Mouse (Mus musculus) 3134 (cell line): Measurements from ENCODE around the gene Gdpd4.
A peak's percentile ranks its signal among the peaks of the same experiment; 100 is the strongest.

ENCODE experiments used
- DNase-seq: peaks from one replicate; pipeline ENCODE4 v3.0.0-alpha.2; 2011; ENCODE audit warnings: low spot score; ENCODE audit not compliant: insufficient read length; ENCODE audit errors: extremely low read depth

Gdpd4 gene

DNA sequence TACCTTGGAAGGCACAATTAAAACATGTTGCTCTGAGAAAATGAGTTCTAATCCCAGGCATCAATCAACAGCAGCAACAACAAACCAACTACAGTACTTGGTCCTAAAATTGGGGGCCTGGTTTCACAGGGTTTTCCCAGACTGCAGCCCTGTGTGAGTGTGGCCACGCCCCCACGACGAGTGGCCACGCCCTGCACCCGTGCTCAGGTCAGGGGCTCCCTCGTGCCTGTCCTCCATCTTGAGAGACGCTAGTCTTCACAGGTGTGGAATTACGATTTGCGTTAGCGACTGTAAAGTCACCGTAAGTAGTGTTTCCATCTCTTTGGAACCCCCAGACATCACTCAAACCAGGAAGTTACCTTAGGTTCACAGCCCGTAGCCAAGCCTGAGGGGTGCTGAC, at the start of gene Gdpd4:
Gene Gdpd4 (plus strand): TSS at position 214 of the 400 bp plus-strand sequence.
- DNase-seq, result peak; percentile 6

DNA sequence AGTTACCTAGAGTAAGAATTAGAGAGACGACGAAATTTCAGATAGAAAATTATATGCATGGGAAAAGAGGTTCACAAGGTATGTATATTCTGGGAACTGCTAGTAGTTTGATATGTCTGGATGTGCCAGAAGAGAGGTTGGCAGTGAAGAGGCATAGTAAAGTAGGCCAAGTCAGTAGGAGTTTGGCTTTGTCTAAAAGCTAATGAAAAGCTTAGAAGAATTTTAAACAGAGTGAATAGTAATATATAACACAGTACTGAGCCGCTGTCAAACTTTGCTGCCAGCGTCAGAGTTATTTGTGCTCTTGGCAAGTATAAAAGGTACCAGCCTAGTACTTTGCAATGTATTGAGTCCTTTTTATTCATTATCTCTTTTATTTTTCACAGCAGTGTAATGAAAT, 47.4 kb upstream of the Gdpd4 start:
- no peak for DNase-seq

DNA sequence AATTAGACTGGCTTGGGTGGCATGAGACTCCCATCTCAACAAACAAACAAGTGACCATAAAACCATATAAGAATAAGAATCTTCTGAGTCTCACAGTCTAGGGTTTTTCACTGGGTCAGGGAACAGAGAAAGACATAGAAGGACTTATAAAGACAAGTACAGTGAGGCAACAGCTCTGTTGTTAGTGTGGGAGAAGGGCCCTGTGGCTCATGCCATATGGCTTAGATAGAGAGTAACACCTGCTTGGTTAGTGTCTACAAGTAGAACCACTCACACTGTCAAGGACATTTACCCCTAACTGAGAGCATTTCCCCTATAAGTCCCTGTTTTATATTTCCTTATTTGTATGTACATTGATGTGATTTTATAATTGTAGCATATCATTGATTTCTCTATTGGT, 46.4 kb upstream of the Gdpd4 start:
- DNase-seq, result no peak

DNA sequence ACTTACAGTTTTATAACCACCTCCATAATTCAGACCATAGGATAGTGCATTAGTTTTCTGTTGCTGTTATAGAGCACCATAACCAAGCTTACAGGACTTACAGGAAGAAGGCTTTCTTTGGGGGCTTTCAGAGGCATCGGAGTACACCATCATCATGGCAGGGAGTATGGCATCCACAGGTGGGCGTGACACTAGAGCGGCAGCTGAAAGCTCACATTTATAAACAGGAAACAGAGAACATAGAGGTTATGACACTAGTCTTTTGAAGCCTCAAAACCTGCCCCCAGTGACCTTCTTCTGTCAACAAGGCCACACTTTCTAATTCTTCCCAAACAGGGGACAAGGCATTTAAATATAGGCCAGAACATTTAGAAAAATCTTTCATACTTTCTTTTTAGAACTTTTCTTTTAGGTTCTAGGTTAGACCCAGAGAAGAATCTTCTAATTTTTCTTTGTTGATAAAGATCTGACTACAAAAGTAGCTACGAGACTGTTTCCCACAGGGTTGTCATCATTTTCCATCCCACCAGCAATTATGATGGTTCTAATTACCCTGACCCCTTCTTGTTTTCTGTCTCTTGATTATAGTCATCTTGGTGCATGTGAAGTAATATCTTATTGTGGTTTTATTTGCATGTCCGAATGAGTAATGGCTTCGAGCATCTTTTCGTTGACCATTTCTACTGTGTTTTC, 41.8 kb upstream of the Gdpd4 start:
- no peak for DNase-seq

DNA sequence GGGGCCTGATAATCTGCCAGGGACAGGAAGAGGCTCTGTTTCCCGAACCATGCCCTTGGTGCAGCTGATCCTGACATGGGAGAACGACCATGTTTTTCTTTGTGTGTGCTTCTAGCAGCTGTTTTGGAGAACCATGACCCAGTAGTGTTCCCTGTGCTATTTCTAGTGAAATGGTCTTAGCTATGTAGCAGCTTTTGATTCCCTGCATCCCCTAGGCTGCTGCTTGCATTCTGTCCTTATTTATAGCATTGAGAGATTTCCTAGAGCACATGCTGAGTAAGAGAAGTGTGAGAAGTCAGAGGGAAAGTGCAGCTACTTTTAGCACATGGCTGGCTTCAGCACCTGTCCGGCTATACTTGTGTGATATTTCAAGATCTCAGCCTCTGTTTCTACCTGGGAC, 8.1 kb upstream of the Gdpd4 start:
- no peak for DNase-seq

DNA sequence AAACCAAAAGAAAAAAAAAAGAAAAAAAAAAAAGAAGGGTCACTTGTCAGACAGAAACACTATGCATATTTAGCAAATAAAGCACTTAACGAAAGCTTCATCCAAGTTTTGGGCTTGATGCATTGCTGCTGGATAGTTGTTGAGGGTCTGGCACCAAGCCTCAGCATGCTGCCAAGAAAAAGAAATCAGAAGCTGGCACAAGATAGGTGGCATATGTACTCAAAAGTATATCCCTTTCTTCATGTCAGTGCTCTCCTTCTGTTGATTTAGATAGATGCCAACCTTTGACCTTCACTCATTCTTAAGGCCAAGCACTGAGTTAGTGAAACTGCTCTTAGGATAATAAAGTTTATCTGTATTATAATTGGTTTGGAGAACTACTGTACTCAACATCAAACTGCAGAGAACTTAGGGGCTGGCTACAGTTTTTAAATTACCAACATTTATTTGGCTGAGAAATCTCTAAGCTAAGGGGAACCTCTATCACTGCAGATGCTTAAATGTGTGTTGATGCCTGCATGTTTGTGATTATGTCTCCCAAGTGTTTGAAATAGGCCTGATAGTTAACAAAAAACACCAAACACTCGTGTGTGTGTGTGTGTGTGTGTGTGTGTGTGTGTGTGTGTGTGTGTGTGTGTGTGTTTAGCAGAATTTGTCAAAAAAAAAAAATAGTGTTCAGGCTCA, 4.8 kb upstream of the Gdpd4 start:
- no peak for DNase-seq

DNA sequence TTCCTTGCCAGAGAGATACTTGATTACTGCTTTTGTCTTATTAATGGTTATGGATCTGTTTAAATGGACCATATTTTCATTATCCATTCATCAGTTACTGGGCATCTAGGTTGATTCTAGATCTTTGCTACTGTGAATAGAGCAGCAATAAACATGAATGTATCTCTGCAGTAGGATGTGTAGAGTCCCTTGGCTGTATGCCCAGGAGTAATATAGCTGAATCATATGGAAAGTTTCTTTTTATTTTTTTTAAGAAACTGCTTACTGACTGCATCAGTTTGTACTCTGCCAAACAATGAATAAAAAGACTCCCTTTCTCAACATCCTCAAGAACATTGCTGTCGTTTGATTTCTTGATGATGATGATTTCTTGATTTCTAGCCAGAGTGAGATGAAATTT, 6.1 kb downstream of the Gdpd4 start:
- no peak for DNase-seq

DNA sequence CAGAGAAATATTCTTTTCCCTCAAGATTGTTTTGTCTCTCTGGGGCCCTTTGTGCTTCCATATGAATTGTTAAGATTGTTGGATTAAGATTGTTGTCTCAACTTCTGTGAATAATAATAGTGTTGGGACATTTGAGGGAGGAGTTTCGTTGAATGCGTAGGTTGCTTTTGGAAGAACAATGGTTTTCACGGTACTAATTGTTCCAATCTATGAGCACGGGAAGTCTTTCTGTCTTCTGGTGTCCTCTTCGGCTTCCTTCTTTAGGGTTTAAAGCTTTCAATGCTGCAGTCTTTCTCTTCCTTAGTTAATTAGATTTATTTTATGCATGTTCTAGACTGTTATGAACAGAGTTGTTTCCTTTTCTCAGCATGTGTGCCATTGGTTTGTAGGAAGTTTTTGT, 7.2 kb downstream of the Gdpd4 start:
- no peak for DNase-seq

DNA sequence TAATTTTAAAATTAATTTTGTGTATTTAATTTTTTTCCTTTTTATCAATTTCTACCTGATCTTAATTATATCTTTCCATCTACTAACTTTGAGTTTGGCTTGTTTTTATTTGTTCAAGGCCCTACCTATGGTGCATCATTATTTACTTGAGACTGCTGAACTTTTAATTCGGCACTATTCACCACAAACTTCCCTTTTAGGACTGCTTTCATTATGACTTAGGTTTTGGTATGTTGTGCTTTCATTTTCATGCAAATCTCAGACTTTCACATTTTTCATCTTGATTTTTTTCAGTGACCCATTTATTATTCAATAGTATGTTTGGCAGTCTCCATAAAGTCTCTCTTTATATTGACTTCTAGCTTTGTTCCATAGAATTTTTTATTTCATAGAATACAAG, 24.7 kb downstream of the Gdpd4 start:
- no peak for DNase-seq

DNA sequence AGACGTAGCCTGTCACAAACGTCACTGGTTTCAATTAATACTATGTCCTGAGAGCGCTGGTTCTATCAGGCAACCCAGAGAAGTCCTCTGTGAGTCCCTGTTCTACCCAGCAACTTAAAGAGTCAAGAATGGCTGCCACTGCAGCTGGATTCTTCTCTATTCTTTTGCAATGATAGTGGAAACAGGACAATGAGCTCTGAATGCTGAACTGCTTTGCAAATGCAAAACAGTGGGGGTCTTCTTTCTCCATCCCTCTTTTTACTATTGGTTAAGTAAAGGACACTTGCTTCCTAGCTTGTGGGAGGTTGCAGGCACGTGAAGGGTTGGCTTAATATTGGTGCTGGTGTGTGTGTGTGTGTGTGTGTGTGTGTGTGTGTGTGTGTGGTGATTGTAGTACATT, 52.7 kb downstream of the Gdpd4 start:
- no peak for DNase-seq

DNA sequence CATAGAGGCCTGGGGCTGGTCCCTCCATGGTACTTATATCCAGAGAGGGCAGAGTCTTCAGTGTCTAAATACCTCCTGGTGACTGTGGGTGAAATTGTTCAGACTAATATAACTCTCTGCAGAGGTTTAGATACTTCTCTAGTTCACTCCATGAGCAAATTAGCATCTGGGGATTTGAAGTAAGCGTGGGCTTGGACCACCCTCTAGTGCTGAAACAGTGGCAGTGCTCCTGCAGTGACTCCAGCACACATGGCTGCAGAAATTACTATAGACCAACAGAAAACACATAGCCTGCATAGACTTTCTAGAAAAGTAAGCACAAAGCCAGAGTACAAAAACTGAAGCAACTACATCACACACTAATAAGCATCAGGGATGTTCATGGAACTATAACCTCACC, 57.7 kb downstream of the Gdpd4 start:
- DNase-seq, result no peak

DNA sequence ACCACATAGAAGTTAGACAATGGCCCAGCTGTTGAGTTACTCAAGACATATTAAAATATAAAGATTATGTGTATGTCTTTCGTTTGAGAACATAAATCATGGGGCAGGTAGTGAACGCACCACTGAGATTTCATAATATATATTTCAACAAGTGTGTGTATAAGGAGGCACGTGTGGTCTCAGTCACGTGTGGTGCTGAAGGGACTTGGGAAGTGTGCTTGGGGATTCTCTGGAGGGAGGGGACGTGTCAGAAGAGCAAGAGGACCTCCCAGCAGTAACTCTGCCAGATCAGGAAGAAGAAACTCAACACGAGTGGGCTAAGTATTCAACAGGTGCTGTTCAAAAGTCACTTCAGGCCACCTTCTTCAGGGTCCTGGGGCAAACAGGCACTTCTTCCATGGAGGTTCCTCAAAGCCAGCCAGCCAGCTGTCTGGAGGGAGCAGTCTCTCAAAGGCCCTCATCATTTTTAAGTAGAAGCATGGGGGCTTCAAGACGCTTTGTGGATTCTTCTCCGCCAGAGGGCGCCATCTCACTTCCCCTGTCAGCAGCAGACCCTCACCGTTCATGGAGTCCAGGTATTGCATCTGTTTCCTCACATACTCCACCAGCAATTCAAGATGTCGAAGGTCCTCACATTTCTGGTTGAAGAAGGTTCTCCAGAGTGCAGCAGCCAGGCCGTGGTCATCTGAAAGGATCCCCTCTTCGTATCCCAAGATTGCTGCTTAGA, 64.5 kb downstream of the Gdpd4 start:
- no peak for DNase-seq

DNA sequence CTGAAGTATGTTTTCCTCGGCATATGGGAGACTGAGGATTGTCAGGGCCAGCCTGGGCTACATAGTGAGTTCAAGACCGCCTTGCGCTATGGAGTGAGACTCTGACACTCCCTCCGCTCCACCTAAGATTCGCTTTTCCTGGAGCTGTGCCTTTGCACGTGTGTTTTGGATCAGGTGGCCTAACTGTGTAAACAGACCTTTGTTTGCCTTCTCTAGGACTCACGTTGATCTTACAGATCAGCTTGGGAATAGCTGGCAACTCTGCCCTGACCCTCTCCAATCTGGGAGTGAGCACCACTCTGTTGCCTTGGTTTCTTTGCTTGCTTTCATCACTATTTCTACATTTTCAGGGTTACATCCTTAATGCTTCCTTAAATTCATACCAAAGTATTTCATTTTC, 82.9 kb downstream of the Gdpd4 start:
- DNase-seq, result no peak

DNA sequence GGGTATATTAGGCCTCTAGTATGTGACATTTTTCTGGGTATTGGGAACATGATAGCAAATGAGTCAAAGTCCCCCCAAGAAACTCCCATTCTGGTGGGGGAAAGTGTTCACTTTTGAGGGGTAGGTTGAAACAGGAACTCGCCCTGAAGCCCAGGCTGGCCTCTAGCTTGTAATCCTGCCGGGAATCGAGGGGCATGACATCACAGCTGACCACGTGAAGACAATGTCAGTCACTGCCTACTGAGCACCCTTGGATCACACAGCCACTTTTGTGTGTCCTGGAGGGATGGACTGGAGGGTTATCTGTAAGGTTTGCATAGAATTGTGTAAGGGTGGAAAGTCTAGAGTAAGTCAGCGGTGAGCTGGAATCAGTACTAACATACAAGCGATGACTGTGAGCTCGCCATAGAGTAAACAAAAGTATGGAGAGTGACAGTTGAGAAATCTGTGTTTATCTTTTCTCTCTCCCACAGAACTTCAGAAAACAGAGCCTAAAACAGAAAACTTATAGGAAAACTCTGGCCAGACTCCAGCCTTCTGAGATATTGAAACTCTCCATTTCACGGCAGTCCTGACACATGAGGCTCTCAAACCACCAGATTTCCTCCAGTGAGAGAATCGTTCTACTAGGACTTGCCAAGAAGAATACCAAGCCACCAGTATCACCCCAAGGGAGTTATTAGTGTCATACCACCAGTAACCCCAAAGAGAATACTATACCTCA, 128.5 kb downstream of the Gdpd4 start:
- no peak for DNase-seq

DNA sequence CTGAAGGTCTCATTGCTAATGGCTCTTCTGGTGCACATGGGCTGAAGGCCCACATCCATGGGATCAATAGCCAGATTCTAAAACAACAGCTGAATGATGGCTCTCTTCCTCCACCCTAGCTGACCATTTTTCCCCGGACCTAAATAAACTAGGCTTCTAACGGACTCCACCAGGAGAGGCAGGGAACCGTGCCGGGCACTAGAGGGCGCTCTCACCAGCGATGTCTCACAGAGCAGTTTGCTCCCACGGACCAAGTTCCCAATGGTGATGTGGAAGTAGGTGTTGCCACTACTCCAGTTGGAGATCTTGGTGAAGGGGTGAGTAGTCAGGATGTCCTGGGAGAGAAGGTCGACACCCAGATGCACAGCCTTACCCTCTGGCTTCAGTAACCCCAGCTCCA, 132.2 kb downstream of the Gdpd4 start:
- DNase-seq, result no peak

DNA sequence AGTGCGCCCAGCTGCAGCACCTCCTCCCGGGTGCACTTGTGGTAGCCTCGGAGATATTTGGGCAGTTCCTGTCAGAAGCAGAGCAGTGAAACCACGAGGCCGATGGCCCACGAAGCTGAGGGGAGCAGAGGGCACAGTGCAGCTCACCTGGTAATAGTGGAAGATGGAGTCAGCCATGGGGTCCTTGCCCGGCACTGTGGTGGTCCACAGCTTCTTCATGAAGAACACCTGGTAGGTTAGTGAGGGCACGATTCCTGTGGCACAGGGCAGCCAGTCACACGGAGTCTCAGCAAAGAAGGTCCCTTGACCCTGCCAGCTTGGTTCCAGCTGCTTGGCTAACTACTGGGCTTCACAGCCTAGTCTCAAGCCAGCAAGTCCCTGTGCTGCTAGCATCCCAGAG, 134.7 kb downstream of the Gdpd4 start:
- DNase-seq, result no peak

DNA sequence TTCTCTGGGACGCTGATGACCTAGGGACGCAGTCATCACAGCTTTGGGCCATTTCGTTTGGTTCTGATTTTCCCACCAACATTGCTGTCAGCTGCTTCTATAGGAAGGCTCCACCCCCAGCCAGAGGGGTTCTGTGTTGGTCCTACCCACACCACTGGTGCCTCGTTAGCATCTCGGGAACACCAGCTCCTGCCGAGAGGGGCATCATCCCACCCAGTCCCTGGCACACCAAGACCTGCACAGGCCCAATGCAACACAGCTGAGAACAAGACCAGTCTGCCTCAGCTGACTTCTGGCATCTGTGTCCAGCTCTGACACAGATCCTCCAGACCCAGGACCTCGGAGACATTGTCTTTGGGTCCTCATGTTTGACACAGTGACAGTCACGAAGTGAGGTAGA, 135.2 kb downstream of the Gdpd4 start:
- DNase-seq, result no peak

DNA sequence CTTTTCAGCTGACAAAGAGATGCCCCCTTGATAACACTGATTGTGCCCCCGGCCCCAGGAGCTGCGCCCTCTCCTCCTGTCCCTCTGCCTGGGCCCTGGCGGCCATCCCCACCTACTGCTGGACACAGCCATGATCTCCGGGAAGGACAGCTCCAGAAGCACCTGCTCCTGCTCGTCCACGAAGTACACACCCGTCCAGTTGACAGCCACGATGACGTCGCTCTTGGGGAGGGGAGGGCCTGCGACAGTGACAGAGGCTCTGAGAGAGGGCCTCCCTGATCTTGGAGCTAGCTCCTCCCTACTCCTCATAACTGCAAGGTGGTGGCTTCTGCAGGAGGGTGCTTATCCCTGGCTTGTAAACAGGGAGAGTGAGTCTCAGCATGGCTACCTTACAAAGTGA, 146.5 kb downstream of the Gdpd4 start:
- DNase-seq, result no peak

DNA sequence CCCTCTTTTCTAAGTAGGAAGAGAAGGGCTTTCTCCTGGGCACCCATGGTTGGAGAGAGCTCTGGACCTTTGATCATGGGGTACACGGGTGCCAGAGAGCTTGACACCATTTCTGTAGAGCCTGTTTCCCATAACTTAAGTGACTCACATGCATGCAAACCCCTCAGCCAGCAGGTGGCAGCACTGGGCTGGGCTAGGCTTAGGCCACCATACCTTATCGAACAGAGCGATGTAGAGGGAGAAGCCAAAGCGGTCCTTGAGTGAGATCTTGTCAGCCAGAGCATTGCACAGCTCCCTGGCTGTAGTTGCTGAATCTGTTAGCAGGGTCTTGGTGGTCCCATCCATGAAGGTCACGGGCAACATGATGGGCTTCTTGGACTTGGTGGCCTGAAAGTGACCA, 151.9 kb downstream of the Gdpd4 start:
- DNase-seq, result peak; percentile 27

DNA sequence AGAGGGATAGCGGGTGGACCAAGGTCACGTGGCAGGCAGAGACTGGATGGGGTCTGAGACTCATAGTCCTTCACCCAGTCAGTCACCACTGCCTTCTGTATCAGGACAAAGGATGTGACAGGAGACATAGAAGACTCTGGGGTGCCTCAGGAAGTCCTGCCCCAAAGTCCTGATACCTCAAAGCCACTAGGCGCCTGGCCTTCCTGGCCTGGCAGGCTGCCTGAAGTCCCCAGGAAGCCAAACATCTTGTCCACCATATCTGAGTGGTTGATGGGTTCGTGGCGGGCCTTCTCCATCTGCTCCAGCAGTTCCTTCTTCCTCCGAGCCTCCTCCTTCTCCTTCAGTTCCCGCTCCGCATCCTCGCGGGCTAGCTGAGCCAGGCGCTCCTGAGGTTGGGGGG, 157.7 kb downstream of the Gdpd4 start:
- no peak for DNase-seq

DNA sequence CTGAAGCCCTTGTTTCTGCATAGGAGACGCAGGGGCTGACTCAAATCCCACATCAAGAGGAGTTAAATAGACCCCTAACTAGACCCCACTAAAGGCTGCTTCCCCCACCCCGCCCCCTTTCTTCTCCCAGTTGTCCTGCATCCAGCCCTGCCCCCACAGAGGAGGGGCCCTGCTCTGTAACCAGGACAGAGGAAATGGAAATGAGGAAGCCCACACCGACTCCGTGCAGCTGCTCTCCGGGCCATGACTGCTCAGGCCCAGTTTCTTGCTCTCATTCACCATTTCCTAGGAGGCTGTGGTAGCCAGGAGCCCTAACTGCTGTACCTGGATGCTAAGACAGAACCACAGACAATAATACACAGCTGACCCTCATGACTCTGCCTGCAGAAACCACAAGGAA, 162.6 kb downstream of the Gdpd4 start:
- no peak for DNase-seq
